Mouse (Mus musculus) B cell, adult 67 days (primary cell): ENCODE results near the gene Lrfn3. TPM values are rescaled to one million over a fixed set of nuclear protein-coding genes. Genes with fewer than 3 reads are reported as not detected.

ENCODE experiments used
- total RNA-seq, 2 experiments: library from RNA; stranded (reverse); gene quantifications; 4 replicates each; pipeline ENCODE4 v1.2.4; 2023

Gene Lrfn3
- not detected for total RNA-seq

GRCm38 (mm10) chr7:30362652-30363343 lies at the start of gene Lrfn3:
Gene Lrfn3 (minus strand): TSS chr7:30362772.

GRCm38 (mm10) chr7:30323795-30324194 lies 38.8 kb downstream of the Lrfn3 start, which contains the start of gene Sdhaf1:
Gene Sdhaf1 (minus strand): TSS chr7:30323895.

GRCm38 (mm10) chr7:30321539-30322284 lies 40.9 kb downstream of the Lrfn3 start, which contains the start of gene E130208F15Rik:
Gene E130208F15Rik (plus strand): TSS chr7:30321740.

DNA sequence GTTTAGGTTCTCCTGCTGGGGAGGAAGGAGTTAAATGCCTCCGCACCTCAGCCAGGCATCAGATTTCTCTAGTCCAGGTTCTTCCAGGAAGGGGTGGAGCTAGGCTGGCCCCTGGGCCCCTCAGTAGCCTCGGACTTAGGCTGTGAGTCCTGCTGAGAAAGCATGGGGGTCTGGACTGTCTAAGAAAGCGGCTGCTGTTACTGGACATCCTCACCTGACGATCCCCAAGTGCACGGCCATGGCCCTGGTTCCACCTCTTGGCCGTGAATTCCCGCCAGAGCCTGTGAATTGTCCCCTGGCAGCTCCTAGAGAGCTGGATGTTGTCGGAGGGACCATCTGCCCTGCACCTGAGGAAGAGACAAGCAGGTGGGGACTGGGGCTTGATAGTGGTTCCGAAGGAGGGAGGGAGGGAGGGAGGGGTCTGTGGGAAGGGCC lies 47.8 kb downstream of the Lrfn3 start, which contains the start of gene Syne4:
Gene Syne4 (plus strand): TSS at position 87 of the 435 bp plus-strand sequence.

DNA sequence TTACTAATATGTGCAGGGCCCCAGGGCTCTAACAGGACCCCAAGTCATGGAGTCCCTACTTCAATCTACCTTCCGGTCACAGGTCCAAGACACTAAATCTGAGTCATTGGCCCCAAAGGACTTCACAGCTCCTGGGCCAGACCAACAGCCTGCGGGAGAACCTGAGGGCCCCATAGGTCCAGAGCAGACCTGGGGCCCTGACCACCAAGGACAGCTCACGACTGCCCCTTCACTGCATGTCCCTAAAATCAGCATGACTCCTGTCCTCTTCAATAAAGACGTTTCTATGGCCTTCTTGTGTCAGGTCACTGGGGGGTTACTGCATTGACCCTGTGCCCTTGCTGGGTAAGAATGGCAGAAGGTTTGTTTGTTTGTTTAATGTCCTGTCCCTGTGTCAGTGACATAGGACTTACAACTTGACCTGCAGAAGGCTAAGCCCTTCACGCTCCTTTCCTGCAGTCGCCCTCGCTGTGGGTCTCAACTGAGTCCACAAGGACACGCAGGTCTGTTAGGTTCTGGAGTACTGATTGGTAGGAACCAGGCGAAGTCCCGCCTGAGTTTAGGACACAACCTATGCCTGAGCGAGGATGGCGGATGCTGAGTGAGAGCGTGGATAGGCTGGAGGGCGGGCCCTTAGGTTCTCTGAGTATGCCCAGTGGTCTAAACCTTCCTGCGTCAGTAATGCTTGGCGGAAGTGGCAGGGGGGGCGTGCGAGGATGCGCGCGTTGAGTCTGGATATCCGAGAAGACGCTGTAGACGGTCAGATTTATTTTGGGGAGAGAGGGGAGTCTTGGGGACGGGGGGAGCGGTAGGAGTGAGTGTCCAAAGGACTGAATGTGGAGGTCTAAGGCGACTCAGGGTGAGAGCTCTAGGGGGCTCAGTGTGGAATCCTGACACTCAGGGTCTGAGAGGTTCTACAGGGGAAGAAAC lies 54.2 kb downstream of the Lrfn3 start, which contains the start of gene Alkbh6:
Gene Alkbh6 (plus strand): TSS at position 642 of the 930 bp plus-strand sequence.

Other genes with a start within 250 kb of the Lrfn3 start
- 10 to 100 TPM; 14.4 to 18.9 TPM for gene Zfp382, start 240.8 kb downstream of the Lrfn3 start, total RNA-seq
- gene Zfp146, start 193.0 kb downstream of the Lrfn3 start, total RNA-seq = 10 to 100 TPM; 50.1 to 55.0 TPM
- gene Cox7a1, start 178.6 kb downstream of the Lrfn3 start, total RNA-seq = not detected
- gene Capns1, start 164.0 kb downstream of the Lrfn3 start, total RNA-seq = 100 to 1,000 TPM; 183 to 185 TPM
- 10 to 100 TPM; 46.5 to 48.1 TPM for gene Polr2i, start 130.8 kb downstream of the Lrfn3 start, total RNA-seq
- 10 to 100 TPM; 35.6 to 44.1 TPM for gene Tbcb, start 130.5 kb downstream of the Lrfn3 start, total RNA-seq
- not detected for gene Ovol3, start 127.0 kb downstream of the Lrfn3 start, total RNA-seq
- gene Thap8, start 82.7 kb downstream of the Lrfn3 start, total RNA-seq = 1 to 10 TPM; 2.1 to 2.4 TPM
- 1 to 10 TPM; 4.6 to 9.2 TPM for gene Wdr62, start 82.4 kb downstream of the Lrfn3 start, total RNA-seq
- gene Clip3, start 71.0 kb downstream of the Lrfn3 start, total RNA-seq = not detected
- gene Alkbh6, start 54.1 kb downstream of the Lrfn3 start, total RNA-seq = 10 to 100 TPM; 63.1 to 67.2 TPM
- 1 to 10 TPM; 2.2 to 3.6 TPM for gene Syne4, start 48.0 kb downstream of the Lrfn3 start, total RNA-seq
- 1 to 10 TPM; 3.9 to 6.6 TPM for gene E130208F15Rik, start 41.0 kb downstream of the Lrfn3 start, total RNA-seq
- gene Sdhaf1, start 38.9 kb downstream of the Lrfn3 start, total RNA-seq = 10 to 100 TPM; 11.4 to 20.5 TPM
- 10 to 100 TPM; 68.2 to 78.3 TPM for gene Tyrobp, start 51.0 kb upstream of the Lrfn3 start, total RNA-seq
- gene Hcst, start 57.1 kb upstream of the Lrfn3 start, total RNA-seq = 10 to 100 TPM; 48.5 to 50.5 TPM
- 100 to 1,000 TPM; 400 to 437 TPM for gene Nfkbid, start 59.0 kb upstream of the Lrfn3 start, total RNA-seq
- not detected for gene Aplp1, start 82.8 kb upstream of the Lrfn3 start, total RNA-seq
- not detected for gene Kirrel2, start 94.9 kb upstream of the Lrfn3 start, total RNA-seq
- gene Nphs1, start 95.5 kb upstream of the Lrfn3 start, total RNA-seq = not detected
- not detected for gene Prodh2, start 130.8 kb upstream of the Lrfn3 start, total RNA-seq
- gene Arhgap33, start 172.3 kb upstream of the Lrfn3 start, total RNA-seq = 10 to 100 TPM; 18.6 to 20.7 TPM
- gene Hspb6, start 189.4 kb upstream of the Lrfn3 start, total RNA-seq = 1 to 10 TPM; 3.0 to 4.3 TPM
- gene Proser3, start 189.5 kb upstream of the Lrfn3 start, total RNA-seq = 10 to 100 TPM; 18.8 to 27.2 TPM
- gene Lin37, start 197.1 kb upstream of the Lrfn3 start, total RNA-seq = 10 to 100 TPM; 42.2 to 45.2 TPM
- 100 to 1,000 TPM; 107 to 109 TPM for gene U2af1l4, start 200.5 kb upstream of the Lrfn3 start, total RNA-seq
- 10 to 100 TPM; 13.9 to 14.0 TPM for gene Gm49396, start 200.6 kb upstream of the Lrfn3 start, total RNA-seq
- 100 to 1,000 TPM; 129 to 145 TPM for gene Psenen, start 200.9 kb upstream of the Lrfn3 start, total RNA-seq
- 1 to 10 TPM; 7.3 to 7.7 TPM for gene Igflr1, start 202.7 kb upstream of the Lrfn3 start, total RNA-seq
- gene Kmt2b, start 226.0 kb upstream of the Lrfn3 start, total RNA-seq = 100 to 1,000 TPM; 119 to 136 TPM
- 1 to 10 TPM in 1 of 2 experiments, under 1 TPM in 1; 0.90 to 1.5 TPM for gene Zbtb32, start 236.1 kb upstream of the Lrfn3 start, total RNA-seq